Mouse (Mus musculus) CH12.LX (cell line): Measurements from ENCODE around the gene Zmym2. TPM values are rescaled to one million over a fixed set of nuclear protein-coding genes. Genes with fewer than 3 reads are reported as not detected.
"Not testable (repeated sequence)": the region's sequence is repeated elsewhere in the genome, so short reads cannot be mapped to it uniquely, and the experiment has no call there.

Experiments
- DNase-seq: peaks from one replicate; pipeline ENCODE4 v3.0.0-alpha.2; 2013; ENCODE audit errors: extremely low read depth
- H3K27ac ChIP-seq: 2 replicates; pipeline ENCODE4 v1.5.1; 2012; ENCODE audit warnings: low read depth, mild to moderate bottlenecking, control low read depth, moderate library complexity; ENCODE audit not compliant: insufficient read depth
- H3K27me3 ChIP-seq: replicated peaks from 2 replicates; pipeline ENCODE3; 2012; ENCODE audit warnings: inconsistent platforms
- H3K36me3 ChIP-seq, 2 experiments: replicated peaks in 1 of 2; 2 replicates each; pipeline versions ENCODE3 to v1.6.1; 2012; ENCODE audit warnings: inconsistent platforms in 1 of 2, low read length in 1 of 2, mild to moderate bottlenecking in 1 of 2, mixed read lengths in 1 of 2, moderate library complexity in 1 of 2; ENCODE audit not compliant: control insufficient read depth in 1 of 2, insufficient read depth in 1 of 2
- H3K4me1 ChIP-seq, 2 experiments: 2 replicates each; pipeline ENCODE4 v1.6.1; 2012; ENCODE audit warnings: inconsistent platforms in 1 of 2, moderate library complexity in 1 of 2; ENCODE audit not compliant: insufficient read depth in 2 of 2, control insufficient read depth in 1 of 2
- H3K4me2 ChIP-seq: 2 replicates; pipeline ENCODE4 v1.6.1; 2012; ENCODE audit warnings: low read depth, mild to moderate bottlenecking, control low read depth; ENCODE audit not compliant: poor library complexity, insufficient read depth, severe bottlenecking
- H3K4me3 ChIP-seq, 3 experiments: fragments of 150-350 bp in 1 of 3; sonication (generic) in 1 of 3; replicated peaks in 1 of 3; 2 replicates each; pipeline versions ENCODE3 to v1.5.1; 2011 to 2012; ENCODE audit warnings: low read depth in 2 of 3, low read length in 2 of 3, mild to moderate bottlenecking in 2 of 3, moderate library complexity in 2 of 3, control low read depth in 1 of 3, improper control_type of control experiment in 1 of 3, inconsistent platforms in 1 of 3, mixed read lengths in 1 of 3; ENCODE audit not compliant: poor library complexity in 1 of 3
- H3K79me2 ChIP-seq: replicated peaks from 2 replicates; pipeline ENCODE4 v1.6.1; 2012; ENCODE audit warnings: mild to moderate bottlenecking, moderate library complexity; ENCODE audit not compliant: control insufficient read depth, poor library complexity, insufficient read depth, severe bottlenecking; ENCODE audit errors: extremely low read depth
- H3K9ac ChIP-seq: 2 replicates; pipeline ENCODE4 v1.6.1; 2012; ENCODE audit warnings: low read depth, mild to moderate bottlenecking, control low read depth, moderate library complexity; ENCODE audit not compliant: insufficient read depth
- H3K9me3 ChIP-seq: replicated peaks from 2 replicates; pipeline ENCODE3; 2012; ENCODE audit warnings: low read length, inconsistent platforms, mixed read lengths
- CHD1 ChIP-seq: IDR thresholded peaks from 2 replicates; pipeline ENCODE4 v1.6.1; 2012; ENCODE audit warnings: low read depth, low read length, improper control_type of control experiment, inconsistent platforms
- CHD2 ChIP-seq: IDR thresholded peaks from 2 replicates; pipeline ENCODE4 v1.6.1; 2011; ENCODE audit warnings: low read length, improper control_type of control experiment
- CTCF ChIP-seq, 2 experiments: IDR thresholded peaks in 1 of 2; conservative IDR thresholded peaks in 1 of 2; 2 replicates each; pipeline ENCODE4 v1.5.1; 2011 to 2012; ENCODE audit warnings: low read depth in 2 of 2, low read length in 2 of 2, improper control_type of control experiment in 1 of 2, inconsistent platforms in 1 of 2, mild to moderate bottlenecking in 1 of 2, moderate library complexity in 1 of 2
- ETS1 ChIP-seq: conservative IDR thresholded peaks from 2 replicates; pipeline ENCODE4 v1.6.1; 2012; ENCODE audit warnings: low read depth, mild to moderate bottlenecking, inconsistent platforms, low read length, improper control_type of control experiment, moderate library complexity
- GABPA ChIP-seq: IDR thresholded peaks from 2 replicates; pipeline ENCODE4 v1.6.1; 2012; ENCODE audit warnings: low read depth, low read length, improper control_type of control experiment, inconsistent platforms; ENCODE audit not compliant: insufficient replicate concordance
- MXI1 ChIP-seq: IDR thresholded peaks from 2 replicates; pipeline ENCODE4 v1.6.1; 2011; ENCODE audit warnings: mild to moderate bottlenecking, low read depth, low read length, improper control_type of control experiment
- NRF1 ChIP-seq: IDR thresholded peaks from 2 replicates; pipeline ENCODE4 v1.6.1; 2014; ENCODE audit warnings: low read depth, mild to moderate bottlenecking, inconsistent platforms, low read length, improper control_type of control experiment, moderate library complexity
- POLR2AphosphoS2 ChIP-seq: IDR thresholded peaks from 2 replicates; pipeline ENCODE4 v1.6.1; 2011; ENCODE audit warnings: low read depth, low read length, improper control_type of control experiment
- RCOR1 ChIP-seq: conservative IDR thresholded peaks from 2 replicates; pipeline ENCODE4 v1.6.1; 2012; ENCODE audit warnings: low read depth, mild to moderate bottlenecking, inconsistent platforms, low read length, improper control_type of control experiment
- UBTF ChIP-seq: IDR thresholded peaks from 2 replicates; pipeline ENCODE4 v1.6.1; 2012; ENCODE audit warnings: low read depth, mild to moderate bottlenecking, inconsistent platforms, low read length, improper control_type of control experiment, moderate library complexity
- ZMIZ1 ChIP-seq: IDR thresholded peaks from 2 replicates; pipeline ENCODE4 v1.6.1; 2012; ENCODE audit warnings: low read depth, mild to moderate bottlenecking, inconsistent platforms, low read length, improper control_type of control experiment
- dilution Hi-C: fragments of 300-500 bp; cut with MboI; formaldehyde crosslinking; loops from 2 replicates; pipeline ENCODE4 v1.14.3; 2020; ENCODE audit warnings: low sequenced_read_pairs; ENCODE audit not compliant: extremely low pct_unique_long_range_greater_than_20kb, extremely low pct_ligation_motif_present
- in situ Hi-C: fragments of 300-500 bp; cut with MboI; formaldehyde crosslinking; loops from 3 replicates; pipeline ENCODE4 v1.14.3; 2019; ENCODE audit warnings: low sequenced_read_pairs, low pct_ligation_motif_present, low pct_unique_long_range_greater_than_20kb, mixed read lengths
- polyA plus RNA-seq: library from polyadenylated mRNA; unstranded; fragments of >175 nt; gene quantifications from 2 replicates; pipeline ENCODE4 v1.2.1, GENCODE M21; 2012; ENCODE audit warnings: low read depth; ENCODE audit not compliant: insufficient read length
- total RNA-seq, 2 experiments: library from RNA; depleted of rRNA; stranded (reverse); fragments of 300-350 nt in 1 of 2; fragments of >200 nt in 1 of 2; gene quantifications; 2 replicates each; pipeline ENCODE4 v1.2.3; 2012 to 2014

Zmym2 gene
- total and polyA plus RNA-seq, 3 experiments = 15.1 to 40.5 (median 21.1) TPM

GRCm38 (mm10) chr14:56864641-56865040 lies 21.8 kb upstream of the Zmym2 start:
- dilution Hi-C loops = no loop called here
- H3K4me1 ChIP-seq = no peaks in the 10 kb centered on the region
- no peaks in the 10 kb centered on the region for H3K9me3 ChIP-seq
- no peaks in the 10 kb centered on the region for H3K79me2 ChIP-seq
- no peak overlapping the region for H3K4me3 ChIP-seq
- in situ Hi-C loops = no loop called here
- no peak overlapping the region for H3K27ac ChIP-seq
- no peaks in the 10 kb centered on the region for H3K27me3 ChIP-seq
- TF ChIP-seq ETS1 = no peak
- TF ChIP-seq UBTF = no peak
- TF ChIP-seq NRF1 = no peak
- TF ChIP-seq GABPA = no peak
- no peak for TF ChIP-seq MXI1
- no peak for TF ChIP-seq CTCF (conservative IDR thresholded peaks at IDR 0.05 in 1 of 2, IDR thresholded peaks at IDR 0.05 in 1 of 2; ENCODE audit: low read depth in 2 of 2, low read length in 2 of 2)
- no peak for TF ChIP-seq CHD2
- TF ChIP-seq RCOR1 = no peak
- no peak for DNase-seq
- H3K4me2 ChIP-seq = no peak overlapping the region
- no peaks in the 10 kb centered on the region for H3K36me3 ChIP-seq
- H3K9ac ChIP-seq = no peak overlapping the region

- H3K36me3 ChIP-seq, in situ Hi-C loops, H3K9ac ChIP-seq, H3K27me3 ChIP-seq, H3K4me2 ChIP-seq, H3K9me3 ChIP-seq, dilution Hi-C loops, DNase-seq, H3K4me3 ChIP-seq, H3K4me1 ChIP-seq, H3K27ac ChIP-seq, H3K79me2 ChIP-seq: not testable (repeated sequence)
Observed at GRCm38 (mm10) chr14:56865112-56865511, 21.3 kb upstream of the Zmym2 start.

- Histone ChIP-seq H3K27ac (no peak overlapping the region), H3K36me3 (no peaks in the 10 kb centered on the region), H3K79me2 (no peaks in the 10 kb centered on the region), H3K27me3 (no peaks in the 10 kb centered on the region), H3K4me3 (no peak overlapping the region), H3K4me1 (no peaks in the 10 kb centered on the region), H3K9ac (no peak overlapping the region), H3K9me3 (no peaks in the 10 kb centered on the region), H3K4me2 (no peak overlapping the region)
- DNase-seq = no peak
- TF ChIP-seq ZMIZ1 (no peak), POLR2AphosphoS2 (no peak), CTCF (conservative IDR thresholded peaks at IDR 0.05 in 1 of 2, IDR thresholded peaks at IDR 0.05 in 1 of 2; ENCODE audit: low read depth in 2 of 2, low read length in 2 of 2) (no peak), CHD1 (no peak)
- dilution Hi-C loops = no loop called here
- in situ Hi-C loops = no loop called here
Observed at GRCm38 (mm10) chr14:56873525-56873924, 12.9 kb upstream of the Zmym2 start.
